Mouse (Mus musculus) thymus, adult 2 months (tissue): Measurements from ENCODE around the gene Iqca. TPM values are rescaled to one million over a fixed set of nuclear protein-coding genes. Genes with fewer than 3 reads are reported as not detected.

ENCODE experiments used
- DNase-seq: peaks from one replicate; pipeline ENCODE4 v3.0.0; 2021
- H3K27ac ChIP-seq: fragments of 200-500 bp; 2 replicates; pipeline ENCODE4 v1.5.1; 2012; ENCODE audit warnings: low read length, control low read depth; ENCODE audit not compliant: control insufficient read depth, insufficient read depth
- H3K27me3 ChIP-seq: fragments of 200-500 bp; 2 replicates; pipeline ENCODE4 v1.6.1; 2012; ENCODE audit warnings: mild to moderate bottlenecking, low read length, moderate library complexity, mixed read lengths; ENCODE audit not compliant: control insufficient read depth, insufficient read depth
- H3K36me3 ChIP-seq: fragments of 200-500 bp; 2 replicates; pipeline ENCODE4 v1.6.1; 2012; ENCODE audit warnings: mild to moderate bottlenecking, low read length, moderate library complexity; ENCODE audit not compliant: control insufficient read depth, insufficient read depth
- H3K4me1 ChIP-seq: fragments of 200-500 bp; replicated peaks from 2 replicates; pipeline ENCODE4 v1.6.1; 2012; ENCODE audit warnings: low read length; ENCODE audit not compliant: control insufficient read depth, insufficient read depth
- H3K4me3 ChIP-seq: fragments of 200-500 bp; 2 replicates; pipeline ENCODE4 v1.5.1; 2012; ENCODE audit warnings: mild to moderate bottlenecking, low read length, control low read depth, moderate library complexity; ENCODE audit not compliant: control insufficient read depth, insufficient read depth
- CTCF ChIP-seq: fragments of 200-500 bp; IDR thresholded peaks from 2 replicates; pipeline ENCODE4 v1.5.1; 2012; ENCODE audit warnings: mild to moderate bottlenecking, control low read depth, low read length, moderate library complexity, borderline replicate concordance; ENCODE audit not compliant: control insufficient read depth, poor library complexity, insufficient read depth; ENCODE audit errors: extremely low read depth
- POLR2A ChIP-seq: fragments of 200-500 bp; IDR thresholded peaks from 2 replicates; pipeline ENCODE4 v1.6.1; 2012; ENCODE audit warnings: mild to moderate bottlenecking, low read length, control low read depth, moderate library complexity; ENCODE audit not compliant: control insufficient read depth, poor library complexity, insufficient read depth; ENCODE audit errors: extremely low read depth
- WGBS: fragments of 180-500 bp; shearing (Covaris S2); methylation state at CpG from one replicate; pipeline ENCODE4 v1.1.7; 2018; 5-methylcytosine and 5-hydroxymethylcytosine counted together
- polyA plus RNA-seq: library from polyadenylated mRNA; depleted of rRNA; stranded (reverse); fragments of >200 nt; gene quantifications from 2 replicates; pipeline ENCODE4 v1.2.3, GENCODE M21; 2012

Iqca gene
- polyA plus RNA-seq, 1 experiment, result not detected

DNA sequence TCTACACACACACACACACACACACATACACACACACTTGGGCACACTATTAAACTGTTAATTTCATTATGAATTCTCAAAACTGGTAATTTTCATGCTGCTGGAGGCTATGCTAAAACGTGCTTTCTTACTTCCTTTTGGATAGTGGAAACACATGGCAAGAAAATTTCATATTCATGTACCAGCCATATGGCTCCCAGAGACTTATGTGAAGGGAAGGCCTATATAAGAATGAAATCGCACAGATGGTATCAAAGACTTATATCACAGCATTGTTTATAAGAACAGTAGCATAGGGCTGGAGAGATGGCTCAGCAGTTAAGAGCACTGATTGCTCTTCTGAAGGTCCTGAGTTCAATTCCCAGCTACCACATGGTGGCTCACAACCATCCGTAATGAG lies 141.0 kb downstream of the Iqca start:
- H3K27ac ChIP-seq, result no peak overlapping the region
- no peaks in the 10 kb centered on the region for H3K36me3 ChIP-seq
- no peaks in the 10 kb centered on the region for H3K27me3 ChIP-seq
- WGBS, result 79% methylated on average over 3 of the region's 3 CpGs
- TF ChIP-seq POLR2A (no peak), CTCF (no peak)
- H3K4me1 ChIP-seq, result no peaks in the 10 kb centered on the region
- no peak overlapping the region for H3K4me3 ChIP-seq
- DNase-seq, result no peak

DNA sequence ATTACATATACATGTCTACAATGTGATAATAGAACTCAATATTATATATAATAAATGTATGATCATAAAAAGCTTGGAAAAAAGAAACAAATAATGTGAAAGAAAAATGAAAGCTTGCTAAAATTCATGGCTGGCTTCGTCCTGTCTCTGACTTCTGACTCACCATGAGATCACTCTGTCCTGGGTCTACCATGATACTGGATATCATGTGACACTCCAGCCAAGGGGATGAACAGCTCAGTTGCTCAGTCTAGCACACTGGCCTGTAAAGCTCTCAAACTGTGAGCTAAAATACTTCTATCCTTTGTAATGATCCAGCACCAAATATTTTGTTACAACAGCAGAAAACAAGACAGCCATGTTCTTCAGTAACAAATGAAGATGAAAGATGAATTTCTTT lies 143.1 kb downstream of the Iqca start:
- no peak for TF ChIP-seq POLR2A
- TF ChIP-seq CTCF, result no peak
- WGBS, result 92% methylated on average over 1 of the region's 1 CpGs
- no peaks in the 10 kb centered on the region for H3K4me1 ChIP-seq
- no peak overlapping the region for H3K4me3 ChIP-seq
- no peaks in the 10 kb centered on the region for H3K36me3 ChIP-seq
- no peak for DNase-seq
- no peak overlapping the region for H3K27ac ChIP-seq
- no peaks in the 10 kb centered on the region for H3K27me3 ChIP-seq

DNA sequence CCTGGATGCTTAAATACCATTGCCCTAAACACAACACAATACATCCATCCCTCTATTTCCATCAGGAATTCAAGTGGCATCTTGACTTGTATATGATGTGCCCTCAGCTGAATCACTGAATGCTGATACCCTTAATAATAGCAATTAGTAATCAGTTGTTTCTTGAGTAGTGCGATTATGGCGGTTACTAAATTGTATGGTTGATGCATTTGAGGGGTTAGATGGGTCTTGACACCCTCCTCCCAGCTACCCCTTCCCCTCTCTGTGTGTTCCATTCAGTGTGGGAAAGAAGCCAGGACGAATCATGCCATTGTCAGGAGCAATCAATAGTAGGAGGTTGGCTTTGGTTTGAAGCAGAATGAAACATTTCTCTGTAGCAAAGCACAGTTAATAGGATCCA lies 144.0 kb downstream of the Iqca start:
- 88% methylated on average over 3 of the region's 3 CpGs for WGBS

DNA sequence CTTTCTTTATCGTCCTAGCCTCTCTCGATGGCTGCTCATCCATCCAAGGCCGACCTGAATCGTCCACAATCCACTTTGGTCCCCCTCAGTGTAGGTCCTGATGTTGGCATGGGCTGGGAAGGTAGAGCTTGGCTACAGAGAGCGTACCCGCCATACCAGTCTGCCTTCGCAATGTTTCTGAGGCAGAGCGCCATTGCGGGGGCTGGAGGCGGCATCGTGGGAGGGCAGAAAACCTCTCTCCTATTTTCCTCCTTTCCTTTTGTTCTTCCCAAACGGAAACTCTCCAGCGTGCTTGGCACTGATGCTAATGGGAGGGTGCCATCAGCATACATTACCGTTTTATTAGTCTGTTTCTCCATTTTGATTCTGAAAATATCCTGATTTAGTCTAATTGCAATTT lies 146.5 kb downstream of the Iqca start:
- 77% methylated on average over 14 of the region's 14 CpGs for WGBS
- Histone ChIP-seq H3K27me3 (no peaks in the 10 kb centered on the region), H3K36me3 (no peaks in the 10 kb centered on the region), H3K27ac (no peak overlapping the region), H3K4me1 (no peaks in the 10 kb centered on the region), H3K4me3 (no peak overlapping the region)
- DNase-seq, result no peak
- no peak for TF ChIP-seq POLR2A
- no peak for TF ChIP-seq CTCF

More for the DNA sequence above, 144.0 kb downstream of the Iqca start:
- no peak for TF ChIP-seq POLR2A
- no peak for TF ChIP-seq CTCF
- no peak for DNase-seq
- H3K27ac ChIP-seq, result no peak overlapping the region
- H3K27me3 ChIP-seq, result no peaks in the 10 kb centered on the region
- H3K4me3 ChIP-seq, result no peak overlapping the region
- H3K4me1 ChIP-seq, result no peaks in the 10 kb centered on the region
- no peaks in the 10 kb centered on the region for H3K36me3 ChIP-seq

DNA sequence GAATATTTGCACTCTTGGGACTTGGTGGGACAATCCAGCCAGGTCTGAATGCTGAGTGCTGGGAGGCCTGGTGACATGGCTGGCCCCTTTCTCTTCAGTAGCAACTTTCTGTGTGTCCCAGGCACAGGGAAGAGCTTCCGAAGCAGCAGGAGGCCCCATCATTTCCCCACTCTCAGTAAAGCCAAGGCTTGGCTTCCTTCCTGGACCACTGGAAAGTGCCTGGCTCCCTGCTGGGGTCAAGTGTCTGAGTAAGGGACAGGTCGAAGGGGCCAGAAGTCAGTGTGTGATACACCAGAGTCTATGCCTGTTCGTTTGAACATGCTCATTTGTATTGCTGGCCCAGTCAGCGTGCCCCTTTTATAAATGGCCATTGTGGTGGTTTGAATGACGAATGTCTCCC lies 152.2 kb downstream of the Iqca start:
- H3K4me3 ChIP-seq, result no peak overlapping the region
- no peaks in the 10 kb centered on the region for H3K36me3 ChIP-seq
- H3K27ac ChIP-seq, result no peak overlapping the region
- DNase-seq, result no peak
- no peaks in the 10 kb centered on the region for H3K4me1 ChIP-seq
- TF ChIP-seq CTCF, result no peak
- TF ChIP-seq POLR2A, result no peak
- H3K27me3 ChIP-seq, result no peaks in the 10 kb centered on the region
- WGBS, result 64% methylated on average over 5 of the region's 5 CpGs

DNA sequence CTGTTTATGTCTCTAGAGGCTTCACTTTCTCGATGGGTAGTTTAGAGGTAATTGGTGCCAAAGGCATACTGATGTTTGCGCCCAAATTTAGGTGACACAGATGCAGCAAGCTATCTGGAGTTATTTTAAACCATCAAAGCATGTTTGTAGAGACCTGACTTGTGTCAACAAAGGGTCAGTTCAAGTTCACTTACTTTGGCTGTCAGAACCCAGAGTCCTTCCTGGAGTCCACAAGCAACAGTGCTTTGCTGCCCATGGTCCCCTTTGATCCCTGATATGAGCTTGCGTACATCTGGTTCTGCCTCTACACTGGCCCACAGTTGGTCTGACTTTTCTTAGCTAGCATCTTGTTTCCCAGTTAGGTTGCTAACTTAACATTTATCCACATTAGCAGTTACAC lies 153.3 kb downstream of the Iqca start:
- 87% methylated on average over 3 of the region's 3 CpGs for WGBS
- no peak overlapping the region for H3K27ac ChIP-seq
- TF ChIP-seq POLR2A (no peak), CTCF (no peak)

DNA sequence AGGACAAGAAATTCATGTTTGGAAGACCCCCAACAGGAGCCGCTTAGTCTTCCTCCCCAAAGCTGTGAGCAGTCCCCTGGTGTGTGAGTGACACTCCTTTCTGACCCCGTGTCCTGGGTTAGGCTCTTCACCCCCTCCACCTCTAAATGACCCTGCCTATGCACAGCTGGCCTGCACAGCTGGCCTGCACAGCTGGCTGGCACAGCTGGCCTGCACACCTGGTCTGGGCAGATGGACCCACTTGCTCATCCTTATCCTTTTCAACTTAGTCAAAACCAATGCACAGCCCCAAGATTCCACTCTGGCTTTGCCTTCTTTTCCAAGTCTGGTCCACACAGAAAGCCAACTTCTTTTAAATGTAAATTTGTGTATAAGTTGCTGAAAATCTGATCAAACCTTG lies 154.5 kb downstream of the Iqca start:
- TF ChIP-seq POLR2A (no peak), CTCF (no peak)
- 78% methylated on average over 2 of the region's 2 CpGs for WGBS
- H3K27me3 ChIP-seq, result no peaks in the 10 kb centered on the region
- no peak overlapping the region for H3K4me3 ChIP-seq
- no peak overlapping the region for H3K27ac ChIP-seq
- no peak for DNase-seq
- H3K4me1 ChIP-seq, result no peaks in the 10 kb centered on the region
- no peaks in the 10 kb centered on the region for H3K36me3 ChIP-seq

More for the DNA sequence above, 153.3 kb downstream of the Iqca start:
- Histone ChIP-seq H3K27me3 (no peaks in the 10 kb centered on the region), H3K4me1 (no peaks in the 10 kb centered on the region), H3K36me3 (no peaks in the 10 kb centered on the region), H3K4me3 (no peak overlapping the region)
- no peak for DNase-seq
